Mouse (Mus musculus): ENCODE results near the gene Hdac1. TPM values are rescaled to one million over a fixed set of nuclear protein-coding genes. Genes with fewer than 3 reads are reported as not detected.
A peak's percentile ranks its signal among the peaks of the same experiment; 100 is the strongest.

Hdac1 gene
- polyA plus RNA-seq (2016; fragmentation: Nextera tagmentation; extraction: Ambion mirVana), result 201 and 237 TPM in 2 replicates

GRCm38 (mm10) chr4:129542592-129543141 lies at the start of gene Hdac1:
Gene Hdac1 (minus strand): TSS chr4:129542713.
- WGBS, result 1% methylated on average over 46 of the region's 46 CpGs
- Histone ChIP-seq H3K4me1 (peaks cover 14% of the 10 kb centered on the region), H3K36me3 (peaks cover 32% of the 10 kb centered on the region), H3K9me3 (no peaks in the 10 kb centered on the region), H3K27me3 (ENCODE audit: insufficient read depth, poor library complexity, severe bottlenecking) (no peaks in the 10 kb centered on the region), H3K27ac (peak within 1 kb of the TSS; percentile 94), H3K4me3 (peak within 1 kb of the TSS; percentile 79)
- DNase-seq (ENCODE audit: low spot score), result peak; percentile 99

GRCm38 (mm10) chr4:129588865-129589264 lies 46.4 kb upstream of the Hdac1 start:
- WGBS, result 61% methylated on average over 4 of the region's 4 CpGs
- DNase-seq (ENCODE audit: low spot score), result no peak
- H3K36me3 ChIP-seq, result peaks cover 40% of the 10 kb centered on the region
- no peak overlapping the region for H3K4me3 ChIP-seq
- H3K4me1 ChIP-seq, result peaks cover 16% of the 10 kb centered on the region
- H3K27ac ChIP-seq, result 0 out of 2 replicates have a peak overlapping the region, but pooled peaks have one; percentile 6
- H3K9me3 ChIP-seq, result no peaks in the 10 kb centered on the region
- H3K27me3 ChIP-seq (ENCODE audit: insufficient read depth, poor library complexity, severe bottlenecking), result no peaks in the 10 kb centered on the region

GRCm38 (mm10) chr4:129586943-129587342 lies 44.4 kb upstream of the Hdac1 start:
- no peak overlapping the region for H3K27ac ChIP-seq
- H3K4me1 ChIP-seq, result peaks cover 16% of the 10 kb centered on the region
- DNase-seq (ENCODE audit: low spot score), result no peak
- H3K36me3 ChIP-seq, result peaks cover 21% of the 10 kb centered on the region
- no peak overlapping the region for H3K4me3 ChIP-seq
- no peaks in the 10 kb centered on the region for H3K9me3 ChIP-seq
- WGBS, result 74% methylated on average over 1 of the region's 1 CpGs
- H3K27me3 ChIP-seq (ENCODE audit: insufficient read depth, poor library complexity, severe bottlenecking), result no peaks in the 10 kb centered on the region

GRCm38 (mm10) chr4:129585773-129586172 lies 43.3 kb upstream of the Hdac1 start:
- H3K36me3 ChIP-seq, result peaks cover 9% of the 10 kb centered on the region
- WGBS, result 75% methylated on average over 9 of the region's 9 CpGs
- H3K4me1 ChIP-seq, result peaks cover 16% of the 10 kb centered on the region
- H3K4me3 ChIP-seq, result peak overlapping the region; percentile 68
- no peaks in the 10 kb centered on the region for H3K9me3 ChIP-seq
- peak overlapping the region; percentile 83 for H3K27ac ChIP-seq
- no peaks in the 10 kb centered on the region for H3K27me3 ChIP-seq (ENCODE audit: insufficient read depth, poor library complexity, severe bottlenecking)
- no peak for DNase-seq (ENCODE audit: low spot score)

GRCm38 (mm10) chr4:129584884-129585608 lies 42.5 kb upstream of the Hdac1 start:
- peak overlapping the region; percentile 68 for H3K4me3 ChIP-seq
- 2% methylated on average over 36 of the region's 36 CpGs for WGBS
- H3K9me3 ChIP-seq, result no peaks in the 10 kb centered on the region

GRCm38 (mm10) chr4:129584370-129584769 lies 41.9 kb upstream of the Hdac1 start:
- no peak for DNase-seq (ENCODE audit: low spot score)
- Histone ChIP-seq H3K27me3 (ENCODE audit: insufficient read depth, poor library complexity, severe bottlenecking) (no peaks in the 10 kb centered on the region), H3K9me3 (no peaks in the 10 kb centered on the region), H3K4me3 (peak overlapping the region; percentile 68), H3K4me1 (peaks cover 15% of the 10 kb centered on the region), H3K36me3 (no peaks in the 10 kb centered on the region), H3K27ac (peak overlapping the region; percentile 83)
- 64% methylated on average over 1 of the region's 1 CpGs for WGBS

More at GRCm38 (mm10) chr4:129584884-129585608, 42.5 kb upstream of the Hdac1 start:
- H3K27ac ChIP-seq, result peak overlapping the region; percentile 83
- DNase-seq (ENCODE audit: low spot score), result peak; percentile 94
- no peaks in the 10 kb centered on the region for H3K27me3 ChIP-seq (ENCODE audit: insufficient read depth, poor library complexity, severe bottlenecking)
- H3K4me1 ChIP-seq, result peaks cover 16% of the 10 kb centered on the region
- peaks cover 2% of the 10 kb centered on the region for H3K36me3 ChIP-seq

- Histone ChIP-seq H3K27ac (no peak overlapping the region), H3K4me1 (peaks cover 10% of the 10 kb centered on the region), H3K9me3 (no peaks in the 10 kb centered on the region), H3K4me3 (no peak overlapping the region), H3K27me3 (ENCODE audit: insufficient read depth, poor library complexity, severe bottlenecking) (peaks cover 7% of the 10 kb centered on the region; the same call in 1 of the 2 replicates), H3K36me3 (no peaks in the 10 kb centered on the region)
- whole genome bisulfite sequencing, result 83% methylated on average over 1 of the region's 1 CpGs
- no peak for DNase-seq (ENCODE audit: low spot score)
These were observed 39.7 kb upstream of the Hdac1 start for GRCm38 (mm10) chr4:129582251-129582650.

GRCm38 (mm10) chr4:129580347-129580746 lies 37.8 kb upstream of the Hdac1 start:
- 64% methylated on average over 7 of the region's 7 CpGs for WGBS
- peak overlapping the region; percentile 59 for H3K27ac ChIP-seq

GRCm38 (mm10) chr4:129578466-129578865 lies 36.0 kb upstream of the Hdac1 start, which contains the start of gene Fam167b:
Gene Fam167b (minus strand): TSS chr4:129578549.
- no peaks in the 10 kb centered on the region for H3K36me3 ChIP-seq
- 67% methylated on average over 5 of the region's 5 CpGs for WGBS
- no peak within 1 kb of the TSS for H3K4me3 ChIP-seq
- H3K27ac ChIP-seq, result peak within 1 kb of the TSS; percentile 43; the same call in 1 of the 2 replicates
- H3K4me1 ChIP-seq, result peaks cover 8% of the 10 kb centered on the region
- H3K27me3 ChIP-seq (ENCODE audit: insufficient read depth, poor library complexity, severe bottlenecking), result peaks cover 10% of the 10 kb centered on the region; the same call in 1 of the 2 replicates
- H3K9me3 ChIP-seq, result no peaks in the 10 kb centered on the region
- no peak for DNase-seq (ENCODE audit: low spot score)

More at GRCm38 (mm10) chr4:129580347-129580746, 37.8 kb upstream of the Hdac1 start:
- Histone ChIP-seq H3K36me3 (no peaks in the 10 kb centered on the region), H3K4me3 (no peak overlapping the region), H3K9me3 (no peaks in the 10 kb centered on the region), H3K27me3 (ENCODE audit: insufficient read depth, poor library complexity, severe bottlenecking) (peaks cover 10% of the 10 kb centered on the region; the same call in 1 of the 2 replicates), H3K4me1 (peaks cover 13% of the 10 kb centered on the region)
- no peak for DNase-seq (ENCODE audit: low spot score)

- no peak overlapping the region for H3K4me3 ChIP-seq
- H3K4me1 ChIP-seq, result peaks cover 16% of the 10 kb centered on the region
- 78% methylated on average over 7 of the region's 7 CpGs for WGBS
- no peak for DNase-seq (ENCODE audit: low spot score)
- peaks cover 10% of the 10 kb centered on the region; the same call in 1 of the 2 replicates for H3K27me3 ChIP-seq (ENCODE audit: insufficient read depth, poor library complexity, severe bottlenecking)
- no peaks in the 10 kb centered on the region for H3K9me3 ChIP-seq
- no peaks in the 10 kb centered on the region for H3K36me3 ChIP-seq
- H3K27ac ChIP-seq, result 0 out of 2 replicates have a peak overlapping the region, but pooled peaks have one; percentile 43
These were observed 35.2 kb upstream of the Hdac1 start for GRCm38 (mm10) chr4:129577688-129578087.

- 0 out of 2 replicates have a peak overlapping the region, but pooled peaks have one; percentile 4 for H3K27ac ChIP-seq
- H3K4me3 ChIP-seq, result peak overlapping the region; percentile 34
- peaks cover 17% of the 10 kb centered on the region for H3K4me1 ChIP-seq
- H3K27me3 ChIP-seq (ENCODE audit: insufficient read depth, poor library complexity, severe bottlenecking), result peaks cover 10% of the 10 kb centered on the region; the same call in 1 of the 2 replicates
- WGBS, result 31% methylated on average over 21 of the region's 21 CpGs
- DNase-seq (ENCODE audit: low spot score), result no peak
- no peaks in the 10 kb centered on the region for H3K9me3 ChIP-seq
- H3K36me3 ChIP-seq, result no peaks in the 10 kb centered on the region
These were observed 34.5 kb upstream of the Hdac1 start for GRCm38 (mm10) chr4:129576863-129577491.

GRCm38 (mm10) chr4:129575171-129575844 lies 32.8 kb upstream of the Hdac1 start:
- WGBS, result 35% methylated on average over 7 of the region's 8 CpGs
- peaks cover 10% of the 10 kb centered on the region; the same call in 1 of the 2 replicates for H3K27me3 ChIP-seq (ENCODE audit: insufficient read depth, poor library complexity, severe bottlenecking)
- 0 out of 2 replicates have a peak overlapping the region, but pooled peaks have one; percentile 15 for H3K4me3 ChIP-seq
- H3K36me3 ChIP-seq, result no peaks in the 10 kb centered on the region
- no peak for DNase-seq (ENCODE audit: low spot score)
- peak overlapping the region; percentile 76 for H3K27ac ChIP-seq
- H3K4me1 ChIP-seq, result peaks cover 17% of the 10 kb centered on the region
- H3K9me3 ChIP-seq, result no peaks in the 10 kb centered on the region
